Comparison of ENCODE assay signal across 23 mouse cellular contexts in the genomic region with DNA sequence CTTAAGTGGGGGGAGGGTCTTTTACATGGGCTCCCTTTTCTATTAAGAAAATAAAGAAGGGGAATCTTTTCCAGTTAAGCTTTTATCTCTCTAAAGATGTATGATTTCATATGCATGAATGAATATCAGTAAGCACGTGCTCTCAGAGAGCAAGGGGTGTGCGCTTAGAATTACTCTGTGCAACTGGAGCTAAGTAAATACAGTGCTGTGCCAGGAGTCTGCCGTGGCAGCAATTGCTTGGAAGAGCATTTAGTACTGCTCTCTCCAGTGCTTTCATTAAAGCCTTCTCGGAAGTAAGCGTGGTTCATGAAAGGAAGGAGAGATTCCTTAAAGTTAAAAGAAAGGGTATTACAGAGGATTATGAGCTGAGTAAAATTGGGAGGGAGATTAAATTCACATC. TPM values are rescaled to one million over a fixed set of nuclear protein-coding genes. Genes with fewer than 3 reads are reported as not detected.
DNase-seq lines count a peak whose midpoint lies in the region; ATAC-seq and TF ChIP-seq lines count a peak whose summit lies in the region.
"Had no signal": no experiment of that assay in that cellular context is flagged by ENCODE, and none has a peak within 500 bp of the region (broad histone marks: within the 10 kb centered on the region; RNA-seq: fewer than 3 reads in every experiment).

No protein-coding gene starts in this region.

- H3K4me3 ChIP-seq in hindbrain, postnatal 0 days (ENCODE audit: low read length): no peak overlapping the region
- H3K4me3 ChIP-seq in hindbrain, embryonic 13.5 days: no peak overlapping the region
- H3K4me3 ChIP-seq in midbrain, embryonic 14.5 days (replicated peaks; ENCODE audit: low read depth, low read length): no peak overlapping the region
- no peak overlapping the region for H3K4me3 ChIP-seq in midbrain, embryonic 13.5 days (replicated peaks)
- H3K4me3 ChIP-seq in midbrain, embryonic 16.5 days (ENCODE audit: low read depth, low read length): no peak overlapping the region
- no peak overlapping the region for H3K4me3 ChIP-seq in intestine, embryonic 16.5 days (ENCODE audit: low read length)
- H3K4me3 ChIP-seq: heart, embryonic 12.5 days; limb, embryonic 10.5 days; neural tube, embryonic 12.5 days had no signal

- no peak for ATAC-seq in hindbrain, postnatal 0 days
- ATAC-seq in hindbrain, embryonic 13.5 days (ENCODE audit: low FRiP score): no peak
- ATAC-seq in midbrain, embryonic 14.5 days (ENCODE audit: low FRiP score, low TSS enrichment): no peak
- no peak for ATAC-seq in midbrain, embryonic 13.5 days
- peak; percentile 66; the same call in 1 of the 2 replicates for ATAC-seq in midbrain, embryonic 16.5 days
- no peak for ATAC-seq in intestine, embryonic 16.5 days

- H3K9ac ChIP-seq in hindbrain, postnatal 0 days (replicated peaks; ENCODE audit: low read length): no peak overlapping the region
- no peak overlapping the region for H3K9ac ChIP-seq in hindbrain, embryonic 13.5 days
- no peak overlapping the region for H3K9ac ChIP-seq in midbrain, embryonic 14.5 days (replicated peaks; ENCODE audit: low read length)
- no peak overlapping the region for H3K9ac ChIP-seq in midbrain, embryonic 13.5 days (replicated peaks)
- no peak overlapping the region for H3K9ac ChIP-seq in midbrain, embryonic 16.5 days (ENCODE audit: low read depth, low read length)
- H3K9ac ChIP-seq in intestine, embryonic 16.5 days (ENCODE audit: low read depth, low read length): no peak overlapping the region
- H3K9ac ChIP-seq: heart, embryonic 12.5 days; neural tube, embryonic 12.5 days had no signal

- no peaks in the 10 kb centered on the region for H3K27me3 ChIP-seq in hindbrain, postnatal 0 days (ENCODE audit: insufficient read depth, low read length)
- H3K27me3 ChIP-seq in hindbrain, embryonic 13.5 days: no peaks in the 10 kb centered on the region
- no peaks in the 10 kb centered on the region for H3K27me3 ChIP-seq in midbrain, embryonic 14.5 days (ENCODE audit: control insufficient read depth, insufficient read depth, low read length)
- H3K27me3 ChIP-seq in midbrain, embryonic 13.5 days: no peaks in the 10 kb centered on the region
- H3K27me3 ChIP-seq in midbrain, embryonic 16.5 days (ENCODE audit: control insufficient read depth, insufficient read depth, low read depth, low read length): no peaks in the 10 kb centered on the region
- no peaks in the 10 kb centered on the region for H3K27me3 ChIP-seq in intestine, embryonic 16.5 days (replicated peaks; ENCODE audit: control insufficient read depth, insufficient read depth, low read length)
- H3K27me3 ChIP-seq: heart, embryonic 12.5 days; neural tube, embryonic 12.5 days had no signal

- TF ChIP-seq CTCF in hindbrain, postnatal 0 days (IDR thresholded peaks at IDR 0.05; ENCODE audit: low read depth): no peak

- H3K9me3 ChIP-seq in hindbrain, postnatal 0 days (ENCODE audit: low read length): no peaks in the 10 kb centered on the region
- no peaks in the 10 kb centered on the region for H3K9me3 ChIP-seq in hindbrain, embryonic 13.5 days
- no peaks in the 10 kb centered on the region for H3K9me3 ChIP-seq in midbrain, embryonic 14.5 days (ENCODE audit: control insufficient read depth, low read length)
- H3K9me3 ChIP-seq in midbrain, embryonic 13.5 days: no peaks in the 10 kb centered on the region
- no peaks in the 10 kb centered on the region for H3K9me3 ChIP-seq in midbrain, embryonic 16.5 days (replicated peaks; ENCODE audit: control insufficient read depth, low read length, poor library complexity, severe bottlenecking)
- no peaks in the 10 kb centered on the region for H3K9me3 ChIP-seq in intestine, embryonic 16.5 days (ENCODE audit: control insufficient read depth, low read length)
- H3K9me3 ChIP-seq: heart, embryonic 12.5 days; limb, embryonic 10.5 days; neural tube, embryonic 12.5 days had no signal

- 0 out of 2 replicates have a peak, but pooled peaks cover 6% of the 10 kb centered on the region for H3K4me1 ChIP-seq in hindbrain, postnatal 0 days (ENCODE audit: insufficient read depth, low read length)
- peaks cover 9% of the 10 kb centered on the region; the same call in 1 of the 2 replicates for H3K4me1 ChIP-seq in hindbrain, embryonic 13.5 days (replicated peaks)
- no peaks in the 10 kb centered on the region for H3K4me1 ChIP-seq in midbrain, embryonic 14.5 days (ENCODE audit: control insufficient read depth, insufficient read depth, low read length)
- H3K4me1 ChIP-seq in midbrain, embryonic 13.5 days (replicated peaks): 0 out of 2 replicates have a peak, but pooled peaks cover 10% of the 10 kb centered on the region
- no peaks in the 10 kb centered on the region; the same call in 1 of the 2 replicates for H3K4me1 ChIP-seq in midbrain, embryonic 16.5 days (ENCODE audit: control insufficient read depth, insufficient read depth, low read length)
- H3K4me1 ChIP-seq in intestine, embryonic 16.5 days (ENCODE audit: control insufficient read depth, insufficient read depth, low read length): no peaks in the 10 kb centered on the region
- H3K4me1 ChIP-seq: heart, embryonic 12.5 days; neural tube, embryonic 12.5 days had no signal

- WGBS in hindbrain, postnatal 0 days: 26% methylated on average over 5 of the region's 5 CpGs
- WGBS in hindbrain, embryonic 13.5 days: 56% methylated on average over 5 of the region's 5 CpGs
- 37% methylated on average over 5 of the region's 5 CpGs for WGBS in midbrain, embryonic 14.5 days
- WGBS in midbrain, embryonic 13.5 days: 35% methylated on average over 5 of the region's 5 CpGs
- 25% methylated on average over 5 of the region's 5 CpGs for WGBS in midbrain, embryonic 16.5 days
- 52% methylated on average over 5 of the region's 5 CpGs for WGBS in intestine, embryonic 16.5 days

- peak; percentile 37 for DNase-seq in hindbrain, postnatal 0 days (ENCODE audit: low spot score)
- DNase-seq in midbrain, embryonic 14.5 days: peak; percentile 57
- no peak for DNase-seq in adrenal gland, adult 18-20 months (ENCODE audit: low spot score in 2 of 2)
- DNase-seq: adrenal gland, postnatal 10 days; cerebellum, adult 8-10 months; cerebellum, postnatal 36 days; gastrocnemius, postnatal 14 days; heart, adult 18-20 months; heart, postnatal 14 days; kidney, adult 2 months; kidney, postnatal 14 days; lung, postnatal 36 days; right cerebral cortex, postnatal 14 days; thymus, postnatal 25 days had no signal

- H3K36me3 ChIP-seq in hindbrain, postnatal 0 days (ENCODE audit: insufficient read depth, low read length): no peaks in the 10 kb centered on the region
- H3K36me3 ChIP-seq in hindbrain, embryonic 13.5 days: no peaks in the 10 kb centered on the region
- no peaks in the 10 kb centered on the region for H3K36me3 ChIP-seq in midbrain, embryonic 14.5 days (ENCODE audit: control insufficient read depth, insufficient read depth, low read length)
- no peaks in the 10 kb centered on the region for H3K36me3 ChIP-seq in midbrain, embryonic 13.5 days
- no peaks in the 10 kb centered on the region for H3K36me3 ChIP-seq in midbrain, embryonic 16.5 days (ENCODE audit: control insufficient read depth, insufficient read depth, low read length)
- H3K36me3 ChIP-seq in intestine, embryonic 16.5 days (ENCODE audit: control insufficient read depth, insufficient read depth, low read length): no peaks in the 10 kb centered on the region
- H3K36me3 ChIP-seq: heart, embryonic 12.5 days; limb, embryonic 10.5 days; neural tube, embryonic 12.5 days had no signal

- no peak overlapping the region for H3K4me2 ChIP-seq in hindbrain, postnatal 0 days (ENCODE audit: low read depth, low read length)
- H3K4me2 ChIP-seq in hindbrain, embryonic 13.5 days: no peak overlapping the region
- no peak overlapping the region for H3K4me2 ChIP-seq in midbrain, embryonic 14.5 days (ENCODE audit: low read length)
- no peak overlapping the region for H3K4me2 ChIP-seq in midbrain, embryonic 13.5 days (replicated peaks)
- no peak overlapping the region for H3K4me2 ChIP-seq in midbrain, embryonic 16.5 days (ENCODE audit: low read length)
- H3K4me2 ChIP-seq in intestine, embryonic 16.5 days (ENCODE audit: low read depth, low read length): no peak overlapping the region
- H3K4me2 ChIP-seq: heart, embryonic 12.5 days; neural tube, embryonic 12.5 days had no signal

- H3K27ac ChIP-seq in hindbrain, postnatal 0 days: no peak overlapping the region
- H3K27ac ChIP-seq in hindbrain, embryonic 13.5 days: no peak overlapping the region
- H3K27ac ChIP-seq in midbrain, embryonic 14.5 days (replicated peaks; ENCODE audit: low read depth, low read length): no peak overlapping the region
- no peak overlapping the region for H3K27ac ChIP-seq in midbrain, embryonic 13.5 days
- no peak overlapping the region for H3K27ac ChIP-seq in midbrain, embryonic 16.5 days (ENCODE audit: low read length)
- H3K27ac ChIP-seq in intestine, embryonic 16.5 days (ENCODE audit: low read length): no peak overlapping the region
- H3K27ac ChIP-seq: limb, embryonic 10.5 days; neural tube, embryonic 12.5 days had no signal

RNA-seq across cellular contexts. Expression of gene Creb5, which starts 54.5 kb away (rescaled TPM):
- total RNA-seq in hindbrain, postnatal 0 days (2014; rRNA removed): 2.5 and 4.4 TPM in 2 replicates
- polyA plus RNA-seq in hindbrain, postnatal 0 days (2015; fragmentation: Nextera tagmentation; extraction: Ambion mirVana): 2.3 and 3.1 TPM in 2 replicates
- 4.1 and 5.9 TPM in 2 replicates for polyA plus RNA-seq in hindbrain, embryonic 13.5 days (2015; fragmentation: Nextera tagmentation; extraction: Ambion mirVana)
- polyA plus RNA-seq in midbrain, embryonic 14.5 days (2014; fragmentation: Nextera tagmentation; extraction: Ambion mirVana): 1.9 and 2.8 TPM in 2 replicates
- 4.3 and 4.5 TPM in 2 replicates for polyA plus RNA-seq in midbrain, embryonic 13.5 days (2015; fragmentation: Nextera tagmentation; extraction: Ambion mirVana)
- polyA plus RNA-seq in midbrain, embryonic 16.5 days (2015; fragmentation: Nextera tagmentation; extraction: Ambion mirVana): 2.5 and 3.7 TPM in 2 replicates
- polyA plus RNA-seq in intestine, embryonic 16.5 days (2015; fragmentation: Nextera tagmentation; extraction: Ambion mirVana): 4.1 and 5.9 TPM in 2 replicates
- total RNA-seq in adrenal gland, adult 18-20 months (2021): 1 to 10 TPM; 1.5 to 3.2 TPM
- total RNA-seq: megakaryocyte-erythroid progenitor cell, adult 5-6 weeks; MEL had no signal

Comparison
In these comparisons a context has a peak if more than half of its experiments do, and no peak if none do; other contexts are left out.
1. DNase-seq: peak in hindbrain, postnatal 0 days (single experiment) and midbrain, embryonic 14.5 days (single experiment); none in adrenal gland, adult 18-20 months (0 of 2).